Mouse (Mus musculus) MEL (cell line): ENCODE measurements around the gene Thbs1. TPM values are rescaled to one million over a fixed set of nuclear protein-coding genes. Genes with fewer than 3 reads are reported as not detected.

Source experiments
- DNase-seq: peaks from one replicate; pipeline ENCODE4 v3.0.0; 2011; ENCODE audit warnings: low read depth, low spot score
- H3K27ac ChIP-seq: 2 replicates; pipeline ENCODE4 v1.5.1; 2012; ENCODE audit warnings: low read depth, mild to moderate bottlenecking, control low read depth, low read length, moderate library complexity; ENCODE audit not compliant: control insufficient read depth
- H3K27me3 ChIP-seq, 2 experiments: fragments of 150-350 bp in 1 of 2; sonication (generic) in 1 of 2; 2 replicates each; pipeline ENCODE4 v1.6.1; 2012; ENCODE audit warnings: low read length in 2 of 2, mild to moderate bottlenecking in 2 of 2, improper control_type of control experiment in 1 of 2, moderate library complexity in 1 of 2; ENCODE audit not compliant: insufficient read depth in 2 of 2, control insufficient read depth in 1 of 2
- H3K36me3 ChIP-seq, 2 experiments: 2 replicates each; pipeline ENCODE4 v1.6.1; 2012 to 2014; ENCODE audit warnings: low read length in 2 of 2, improper control_type of control experiment in 1 of 2, inconsistent platforms in 1 of 2, mild to moderate bottlenecking in 1 of 2; ENCODE audit not compliant: insufficient read depth in 2 of 2, control insufficient read depth in 1 of 2
- H3K4me1 ChIP-seq, 2 experiments: fragments of 150-350 bp in 1 of 2; sonication (generic) in 1 of 2; 2 replicates each; pipeline ENCODE4 v1.6.1; 2012; ENCODE audit warnings: low read length in 2 of 2, improper control_type of control experiment in 1 of 2, mild to moderate bottlenecking in 1 of 2; ENCODE audit not compliant: insufficient read depth in 2 of 2, control insufficient read depth in 1 of 2
- H3K4me3 ChIP-seq, 2 experiments: fragments of 150-350 bp in 1 of 2; sonication (generic) in 1 of 2; 2 replicates each; pipeline ENCODE4 v1.5.1; 2012; ENCODE audit warnings: low read depth in 2 of 2, low read length in 2 of 2, mild to moderate bottlenecking in 2 of 2, moderate library complexity in 2 of 2, control low read depth in 1 of 2, improper control_type of control experiment in 1 of 2; ENCODE audit not compliant: control insufficient read depth in 1 of 2, insufficient read depth in 1 of 2
- H3K79me2 ChIP-seq: 2 replicates; pipeline ENCODE4 v1.6.1; 2012; ENCODE audit warnings: mild to moderate bottlenecking, low read length, moderate library complexity; ENCODE audit not compliant: control insufficient read depth, poor library complexity, insufficient read depth
- H3K9ac ChIP-seq: 2 replicates; pipeline ENCODE4 v1.6.1; 2012; ENCODE audit warnings: low read depth, mild to moderate bottlenecking, control low read depth, low read length, moderate library complexity; ENCODE audit not compliant: control insufficient read depth, poor library complexity, severe bottlenecking
- H3K9me3 ChIP-seq: fragments of 150-350 bp; sonication (generic); replicated peaks from 2 replicates; pipeline ENCODE4 v1.6.1; 2012; ENCODE audit warnings: mild to moderate bottlenecking, low read length, improper control_type of control experiment, moderate library complexity; ENCODE audit not compliant: insufficient read depth
- BHLHE40 ChIP-seq: IDR thresholded peaks from 2 replicates; pipeline ENCODE4 v1.6.1; 2012; ENCODE audit warnings: low read depth, mild to moderate bottlenecking, inconsistent platforms, low read length, improper control_type of control experiment, borderline replicate concordance
- CHD1 ChIP-seq: IDR thresholded peaks from 2 replicates; pipeline ENCODE4 v1.6.1; 2012; ENCODE audit warnings: low read depth, mild to moderate bottlenecking, inconsistent platforms, low read length, improper control_type of control experiment
- CHD2 ChIP-seq: IDR thresholded peaks from 2 replicates; pipeline ENCODE4 v1.6.1; 2011; ENCODE audit warnings: low read length, improper control_type of control experiment
- ELF1 ChIP-seq: IDR thresholded peaks from 2 replicates; pipeline ENCODE4 v1.6.1; 2014; ENCODE audit warnings: low read depth, mild to moderate bottlenecking, inconsistent platforms, low read length, improper control_type of control experiment, moderate library complexity
- EP300 ChIP-seq, 2 experiments: IDR thresholded peaks; 2 replicates each; pipeline ENCODE4 v1.6.1; 2011; ENCODE audit warnings: improper control_type of control experiment in 2 of 2, low read length in 2 of 2, low read depth in 1 of 2, mild to moderate bottlenecking in 1 of 2
- GABPA ChIP-seq: IDR thresholded peaks from 2 replicates; pipeline ENCODE4 v1.6.1; 2012; ENCODE audit warnings: low read depth, mild to moderate bottlenecking, inconsistent platforms, low read length, improper control_type of control experiment, moderate library complexity
- GATA1 ChIP-seq: IDR thresholded peaks from 2 replicates; pipeline ENCODE4 v1.6.1; 2011; ENCODE audit warnings: low read depth, low read length, improper control_type of control experiment
- HCFC1 ChIP-seq: IDR thresholded peaks from 2 replicates; pipeline ENCODE4 v1.6.1; 2012; ENCODE audit warnings: low read depth, mild to moderate bottlenecking, inconsistent platforms, low read length, improper control_type of control experiment, moderate library complexity
- JUND ChIP-seq: IDR thresholded peaks from 2 replicates; pipeline ENCODE4 v1.6.1; 2011; ENCODE audit warnings: low read depth, mild to moderate bottlenecking, improper control_type of control experiment, low read length
- KAT2A ChIP-seq: conservative IDR thresholded peaks from 2 replicates; pipeline ENCODE4 v1.6.1; 2012; ENCODE audit warnings: low read depth, low read length, improper control_type of control experiment, inconsistent platforms
- MAFK ChIP-seq: IDR thresholded peaks from 2 replicates; pipeline ENCODE4 v1.6.1; 2011; ENCODE audit warnings: low read depth, mild to moderate bottlenecking, low read length, improper control_type of control experiment, borderline replicate concordance
- MAZ ChIP-seq: IDR thresholded peaks from 2 replicates; pipeline ENCODE4 v1.6.1; 2012; ENCODE audit warnings: low read depth, mild to moderate bottlenecking, inconsistent platforms, low read length, improper control_type of control experiment
- MYC ChIP-seq: IDR thresholded peaks from 2 replicates; pipeline ENCODE4 v1.6.1; 2011; ENCODE audit warnings: low read depth, mild to moderate bottlenecking, low read length, improper control_type of control experiment, moderate library complexity
- NELFE ChIP-seq: IDR thresholded peaks from 2 replicates; pipeline ENCODE4 v1.6.1; 2011; ENCODE audit warnings: low read depth, low read length, improper control_type of control experiment
- NRF1 ChIP-seq: IDR thresholded peaks from 2 replicates; pipeline ENCODE4 v1.6.1; 2014; ENCODE audit warnings: low read depth, mild to moderate bottlenecking, inconsistent platforms, low read length, improper control_type of control experiment, moderate library complexity; ENCODE audit not compliant: poor library complexity, insufficient read depth, severe bottlenecking
- POLR2A ChIP-seq, 2 experiments: IDR thresholded peaks; 2 replicates each; pipeline ENCODE4 v1.6.1; 2011 to 2012; ENCODE audit warnings: low read length in 2 of 2, mild to moderate bottlenecking in 2 of 2, control low read depth in 1 of 2, improper control_type of control experiment in 1 of 2, low read depth in 1 of 2, moderate library complexity in 1 of 2; ENCODE audit not compliant: control insufficient read depth in 1 of 2, insufficient read depth in 1 of 2, poor library complexity in 1 of 2
- RAD21 ChIP-seq: IDR thresholded peaks from 2 replicates; pipeline ENCODE4 v1.6.1; 2011; ENCODE audit warnings: mild to moderate bottlenecking, low read depth, low read length, improper control_type of control experiment
- SIN3A ChIP-seq: IDR thresholded peaks from 2 replicates; pipeline ENCODE4 v1.6.1; 2012; ENCODE audit warnings: low read length, improper control_type of control experiment, inconsistent platforms
- TAL1 ChIP-seq: IDR thresholded peaks from 2 replicates; pipeline ENCODE4 v1.6.1; 2012; ENCODE audit warnings: mild to moderate bottlenecking, inconsistent platforms, low read length, moderate library complexity, mixed read lengths
- USF1 ChIP-seq: IDR thresholded peaks from 2 replicates; pipeline ENCODE4 v1.6.1; 2014; ENCODE audit warnings: low read depth, mild to moderate bottlenecking, inconsistent platforms, low read length, improper control_type of control experiment, moderate library complexity
- USF2 ChIP-seq, 2 experiments: IDR thresholded peaks; 2 replicates each; pipeline ENCODE4 v1.6.1; 2011 to 2012; ENCODE audit warnings: improper control_type of control experiment in 2 of 2, low read length in 2 of 2, borderline replicate concordance in 1 of 2, inconsistent platforms in 1 of 2, low read depth in 1 of 2, mild to moderate bottlenecking in 1 of 2; ENCODE audit not compliant: insufficient read depth in 1 of 2
- ZC3H11A ChIP-seq: IDR thresholded peaks from 2 replicates; pipeline ENCODE4 v1.6.1; 2012; ENCODE audit warnings: low read depth, mild to moderate bottlenecking, inconsistent platforms, low read length, improper control_type of control experiment
- ZMIZ1 ChIP-seq: IDR thresholded peaks from 2 replicates; pipeline ENCODE4 v1.6.1; 2012; ENCODE audit warnings: low read depth, mild to moderate bottlenecking, inconsistent platforms, low read length, improper control_type of control experiment, moderate library complexity
- ZNF384 ChIP-seq: IDR thresholded peaks from 2 replicates; pipeline ENCODE4 v1.6.1; 2012; ENCODE audit warnings: low read depth, mild to moderate bottlenecking, inconsistent platforms, low read length, improper control_type of control experiment
- polyA plus RNA-seq, 2 experiments: library from polyadenylated mRNA; stranded (reverse) in 1 of 2; unstranded in 1 of 2; fragments of >175 nt in 1 of 2; fragments of >200 nt in 1 of 2; gene quantifications; 2 replicates each; pipeline versions ENCODE4 v1.2.1 to v1.2.4; 2012; ENCODE audit warnings: low replicate concordance in 2 of 2, low read depth in 1 of 2; ENCODE audit not compliant: insufficient read length in 2 of 2, insufficient read depth in 1 of 2, missing spikeins in 1 of 2
- total RNA-seq: library from RNA; depleted of rRNA; stranded (reverse); fragments of 300-350 nt; gene quantifications from 2 replicates; pipeline ENCODE4 v1.2.3, GENCODE M21; 2012

The Thbs1 gene
- total and polyA plus RNA-seq, 3 experiments = not detected

- DNase-seq = no peak
- H3K27ac ChIP-seq = no peak overlapping the region
- no peak for TF ChIP-seq HCFC1
- no peak for TF ChIP-seq BHLHE40
- no peak for TF ChIP-seq POLR2A (IDR thresholded peaks at IDR 0.05; ENCODE audit: control insufficient read depth in 1 of 2, insufficient read depth in 1 of 2, low read depth in 1 of 2, low read length in 2 of 2, poor library complexity in 1 of 2)
- no peak for TF ChIP-seq CHD1
- no peak for TF ChIP-seq TAL1
- no peak for TF ChIP-seq MYC
- TF ChIP-seq ZC3H11A = no peak
- no peak for TF ChIP-seq EP300 (IDR thresholded peaks at IDR 0.05; ENCODE audit: low read depth in 1 of 2, low read length in 2 of 2)
- no peak for TF ChIP-seq ELF1
- TF ChIP-seq ZNF384 = no peak
- no peak for TF ChIP-seq ZMIZ1
- TF ChIP-seq RAD21 = no peak
- no peak for TF ChIP-seq MAFK
- H3K9ac ChIP-seq = no peak overlapping the region
- no peaks in the 10 kb centered on the region for H3K79me2 ChIP-seq
- H3K9me3 ChIP-seq = no peaks in the 10 kb centered on the region
- H3K36me3 ChIP-seq = no peaks in the 10 kb centered on the region
- H3K4me3 ChIP-seq = no peak overlapping the region
- no peaks in the 10 kb centered on the region for H3K27me3 ChIP-seq
- H3K4me1 ChIP-seq = no peaks in the 10 kb centered on the region
Measured at GRCm38 (mm10) chr2:118117401-118117800, 5.7 kb downstream of the Thbs1 start.

- Histone ChIP-seq H3K9me3 (no peaks in the 10 kb centered on the region), H3K79me2 (no peaks in the 10 kb centered on the region), H3K36me3 (no peaks in the 10 kb centered on the region), H3K9ac (no peak overlapping the region), H3K4me1 (no peaks in the 10 kb centered on the region), H3K4me3 (no peak overlapping the region), H3K27ac (no peak overlapping the region), H3K27me3 (no peaks in the 10 kb centered on the region)
- DNase-seq = no peak
- TF ChIP-seq KAT2A (no peak), CHD2 (no peak), USF2 (IDR thresholded peaks at IDR 0.05; ENCODE audit: borderline replicate concordance in 1 of 2, insufficient read depth in 1 of 2, low read depth in 1 of 2, low read length in 2 of 2) (no peak), GATA1 (no peak), NELFE (no peak), USF1 (no peak), GABPA (no peak), NRF1 (no peak), SIN3A (no peak), JUND (no peak), MAZ (no peak)
Measured at GRCm38 (mm10) chr2:118118045-118118444, 6.4 kb downstream of the Thbs1 start.
